Mouse (Mus musculus): Measurements from ENCODE around the gene Gprin1. TPM values are rescaled to one million over a fixed set of nuclear protein-coding genes. Genes with fewer than 3 reads are reported as not detected.
"Not testable (repeated sequence)": the region's sequence is repeated elsewhere in the genome, so short reads cannot be mapped to it uniquely, and the experiment has no call there.

Gprin1 gene
- total RNA-seq (2021) = 1 to 10 TPM; 3.4 to 4.8 TPM
- long read RNA-seq, experiment 1, partial matches to known transcripts = 0 of 2 reads
- long read RNA-seq, experiment 1, other reads (novel, unspliced or antisense) = 2 of 2 reads
- long read RNA-seq, experiment 2, full-length matches to known transcripts = 3 of 6 reads
- long read RNA-seq, experiment 2, partial matches to known transcripts = 0 of 6 reads
- long read RNA-seq, experiment 2, other reads (novel, unspliced or antisense) = 3 of 6 reads

DNA sequence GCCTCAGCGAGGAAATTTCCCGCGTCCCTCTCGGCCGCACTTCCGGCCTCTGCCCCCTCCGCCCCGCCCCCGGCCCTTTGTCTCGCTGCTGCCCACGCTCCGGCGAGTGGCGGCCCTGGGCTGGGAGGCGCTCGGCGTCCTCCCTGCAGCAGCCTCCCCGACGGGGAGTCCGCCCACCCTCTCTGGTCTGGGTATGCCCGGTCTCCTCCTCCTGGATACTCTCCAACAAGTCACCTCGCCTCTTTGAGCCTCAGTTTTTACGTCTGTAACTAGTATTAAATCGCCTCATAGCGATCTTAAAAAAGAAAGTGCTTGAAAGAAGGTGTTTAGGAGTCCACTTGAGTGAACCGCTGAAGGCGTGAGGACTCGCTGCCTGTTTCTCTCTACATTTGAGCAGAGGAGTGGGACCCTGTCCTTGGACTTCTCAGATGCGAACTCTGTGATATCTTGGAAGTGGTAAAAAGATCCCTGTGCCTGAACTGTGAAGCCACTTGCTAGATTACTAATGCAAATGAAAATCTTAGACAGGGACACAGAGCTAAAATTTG lies at the start of gene Gprin1:
TSS of gene Gprin1 (minus strand) at position 11 of the 548 bp plus-strand sequence.
- no peak for DNase-seq

- no peak for DNase-seq
These were observed 49.1 kb upstream of the Gprin1 start for GRCm38 (mm10) chr13:54798740-54799139.

DNA sequence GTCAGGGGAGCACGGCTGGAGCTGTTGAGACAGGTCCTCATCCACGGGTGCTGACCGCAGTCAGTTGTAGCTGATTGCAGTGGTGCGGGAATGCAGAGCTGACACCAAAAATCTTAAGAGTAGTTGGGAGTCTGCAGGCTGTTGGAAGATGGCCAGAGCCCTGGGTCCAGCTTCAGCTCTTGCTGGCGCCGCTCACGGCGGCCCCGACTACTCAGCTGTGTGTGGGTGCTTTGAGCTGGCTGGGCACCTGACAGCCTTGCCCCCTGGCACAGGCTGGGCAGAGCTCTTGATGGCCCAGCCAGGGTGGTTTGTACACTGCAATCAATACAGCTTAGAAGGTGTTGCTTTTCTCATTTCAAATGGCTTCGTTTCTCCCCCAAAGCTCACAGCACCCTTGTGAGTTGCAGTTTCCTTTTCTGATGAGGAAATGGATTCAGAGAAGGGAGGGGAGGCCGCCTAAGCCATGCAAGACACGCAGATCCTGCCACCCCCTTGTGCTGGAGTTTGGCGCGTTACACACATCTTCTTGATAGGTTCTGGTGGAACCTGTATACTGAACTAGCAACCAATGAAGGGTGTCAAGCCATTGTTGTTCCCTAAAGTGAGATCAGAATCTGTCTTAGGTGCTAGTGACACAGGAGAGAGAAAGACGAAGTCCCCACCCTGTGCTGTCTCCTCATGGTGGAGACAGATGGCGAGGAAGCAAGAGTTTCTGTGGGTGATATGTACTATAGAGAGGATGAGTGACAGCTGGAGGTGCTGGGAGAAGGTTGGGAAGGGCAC lies 48.4 kb upstream of the Gprin1 start:
- DNase-seq = no peak

DNA sequence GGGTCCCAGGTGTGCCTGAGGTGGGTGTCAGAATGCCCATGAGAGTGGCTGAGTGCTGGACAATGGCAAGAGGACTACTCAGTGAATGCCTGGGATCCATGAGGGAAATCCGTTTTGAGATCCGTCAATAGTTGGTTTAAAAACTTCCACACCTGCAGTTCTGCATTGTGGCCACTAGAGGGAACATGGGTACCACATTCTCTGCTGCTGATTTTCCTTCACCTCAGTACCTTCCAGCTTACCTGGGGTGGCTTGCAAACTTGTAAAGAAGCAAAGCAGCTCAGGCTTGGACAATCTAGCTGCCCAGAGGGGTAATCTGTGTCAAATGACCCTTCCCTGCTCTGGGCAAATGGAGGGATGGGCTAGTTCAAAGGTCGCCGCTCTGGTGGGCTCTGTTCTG lies 47.7 kb upstream of the Gprin1 start:
- peak; percentile 41 for DNase-seq

DNA sequence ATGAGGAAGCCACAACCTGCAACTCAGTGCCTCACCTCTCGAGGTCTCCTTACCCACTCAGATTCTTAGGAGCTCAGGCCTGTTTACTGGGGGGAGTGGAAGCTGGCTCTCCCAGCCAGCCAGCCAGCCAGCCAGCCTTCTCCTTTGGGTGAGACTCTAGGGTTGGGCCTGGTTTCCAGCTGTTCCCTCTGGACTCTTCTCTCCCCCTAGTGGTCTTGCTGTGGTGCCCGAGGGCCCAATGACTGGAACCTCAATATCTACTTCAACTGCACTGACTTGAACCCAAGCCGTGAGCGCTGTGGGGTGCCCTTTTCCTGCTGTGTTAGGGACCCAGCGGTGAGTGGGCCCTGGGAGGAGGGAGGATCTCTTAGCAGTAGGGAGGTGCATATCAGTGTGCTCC lies 45.2 kb upstream of the Gprin1 start:
- DNase-seq = no peak

DNA sequence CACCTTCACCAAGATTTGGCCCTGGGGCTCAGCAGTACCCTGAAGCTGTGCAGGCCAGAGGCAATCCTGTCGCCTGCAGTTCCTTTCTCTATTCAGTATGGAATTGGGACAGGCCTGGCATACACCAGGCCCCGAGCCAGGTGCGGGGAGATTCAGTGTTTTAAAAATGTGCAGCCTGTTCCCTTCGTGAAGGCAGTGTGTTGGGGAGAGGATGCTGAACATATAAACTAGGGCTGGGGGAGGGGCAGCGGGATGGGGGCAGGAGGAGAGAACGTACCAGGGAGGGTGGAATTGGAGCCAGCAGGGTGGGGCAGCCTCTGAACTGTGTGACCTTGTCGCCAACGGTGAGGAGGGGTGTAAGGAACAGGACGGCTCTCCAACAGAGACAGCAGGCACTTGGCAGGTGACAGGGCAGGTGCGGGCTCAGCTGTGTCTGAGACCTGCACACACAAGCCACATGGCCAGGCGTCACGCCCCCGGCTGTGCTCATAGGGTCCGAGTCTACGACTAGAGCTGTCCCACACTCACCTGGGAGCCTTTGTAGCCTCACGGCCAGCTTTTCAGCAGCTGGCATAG lies 44.4 kb upstream of the Gprin1 start:
- no peak for DNase-seq

DNA sequence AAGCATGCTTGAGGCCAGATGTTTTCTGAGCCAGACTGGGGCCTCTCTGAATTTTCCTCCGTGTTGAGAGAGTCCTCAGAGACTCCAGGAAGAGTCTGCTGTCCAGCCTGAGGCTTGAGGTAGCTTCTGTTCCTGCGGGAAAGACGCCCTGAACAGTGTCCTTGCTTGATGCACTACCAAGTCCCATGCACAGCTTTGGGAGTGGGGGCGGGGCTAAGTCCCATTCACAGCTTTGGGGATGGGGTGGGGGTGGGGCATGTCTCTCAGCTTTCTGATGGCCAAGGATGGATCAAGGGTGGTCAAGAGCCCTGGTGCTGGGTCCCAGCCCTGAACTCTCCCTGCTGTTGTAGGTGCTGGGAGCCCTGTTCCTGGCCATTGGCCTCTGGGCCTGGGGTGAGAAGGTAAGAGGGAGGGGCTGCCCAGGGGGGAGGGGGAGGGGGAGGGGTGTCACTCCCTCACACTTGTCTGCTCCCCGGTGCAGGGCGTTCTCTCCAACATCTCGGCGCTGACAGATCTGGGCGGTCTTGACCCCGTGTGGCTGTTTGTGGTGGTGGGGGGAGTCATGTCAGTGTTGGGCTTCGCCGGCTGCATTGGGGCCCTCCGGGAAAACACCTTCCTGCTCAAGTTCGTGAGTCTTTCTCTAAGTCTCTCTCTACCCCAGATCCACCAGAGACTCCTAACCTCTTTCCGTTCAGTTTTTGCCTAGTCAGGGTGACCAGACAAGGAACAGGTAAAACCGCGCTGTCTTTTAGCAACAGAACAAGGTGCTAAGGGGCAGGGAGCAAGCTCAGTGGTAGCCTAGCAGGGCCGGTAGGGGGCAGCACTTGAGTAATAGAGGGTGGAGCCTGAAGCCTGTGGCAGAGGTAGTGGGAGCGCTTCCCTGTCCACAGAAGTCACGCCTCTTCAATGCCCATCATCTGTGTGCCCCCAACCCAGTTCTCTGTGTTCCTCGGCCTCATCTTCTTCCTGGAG lies 42.9 kb upstream of the Gprin1 start:
- peak; percentile 35 for DNase-seq

DNA sequence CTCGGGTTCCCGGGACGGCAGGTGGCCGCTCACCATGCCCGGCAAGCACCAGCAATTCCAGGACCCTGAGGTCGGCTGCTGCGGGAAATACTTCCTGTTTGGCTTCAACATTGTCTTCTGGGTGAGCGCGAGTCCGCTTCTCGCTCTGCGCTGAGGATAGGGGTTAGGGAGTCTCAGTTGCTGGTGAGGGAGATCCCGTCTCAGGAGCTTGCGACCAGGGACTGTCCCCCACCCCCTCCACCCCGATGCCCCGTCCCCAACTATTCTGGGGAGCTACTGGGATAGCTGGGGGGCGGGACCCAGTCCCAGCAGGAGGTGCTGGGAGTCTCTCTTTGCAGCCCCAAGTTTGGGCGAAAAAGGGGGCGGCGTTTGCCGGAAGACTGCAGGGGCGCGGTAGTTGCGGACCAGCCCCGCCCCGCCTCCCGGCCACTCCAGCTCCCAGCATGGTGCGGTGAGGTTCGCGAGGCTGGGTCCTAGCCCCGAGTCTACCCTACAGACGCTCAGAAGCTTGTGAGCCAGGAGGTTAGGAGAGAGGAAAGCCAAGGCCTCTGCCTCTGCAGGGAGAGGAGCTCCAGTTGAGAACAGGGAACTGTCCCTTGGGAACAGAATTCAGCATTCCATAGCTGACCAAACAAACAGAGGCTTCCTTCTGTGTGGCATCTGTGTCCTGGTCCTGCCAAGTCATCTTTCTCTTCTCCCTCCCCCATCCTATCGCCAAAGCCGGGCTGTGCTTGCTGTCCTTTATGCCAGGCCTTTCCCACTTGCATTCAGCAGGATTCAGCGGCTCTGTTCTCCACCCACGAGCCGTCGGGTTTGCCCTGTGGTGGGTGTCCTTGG lies 40.1 kb upstream of the Gprin1 start:
- DNase-seq = peak; percentile 67

- peak; percentile 98 for DNase-seq
These were observed 39.3 kb upstream of the Gprin1 start, which contains the start of gene Tspan17 for GRCm38 (mm10) chr13:54788740-54789560. Tspan17 (plus strand) TSS chr13:54789377.

DNA sequence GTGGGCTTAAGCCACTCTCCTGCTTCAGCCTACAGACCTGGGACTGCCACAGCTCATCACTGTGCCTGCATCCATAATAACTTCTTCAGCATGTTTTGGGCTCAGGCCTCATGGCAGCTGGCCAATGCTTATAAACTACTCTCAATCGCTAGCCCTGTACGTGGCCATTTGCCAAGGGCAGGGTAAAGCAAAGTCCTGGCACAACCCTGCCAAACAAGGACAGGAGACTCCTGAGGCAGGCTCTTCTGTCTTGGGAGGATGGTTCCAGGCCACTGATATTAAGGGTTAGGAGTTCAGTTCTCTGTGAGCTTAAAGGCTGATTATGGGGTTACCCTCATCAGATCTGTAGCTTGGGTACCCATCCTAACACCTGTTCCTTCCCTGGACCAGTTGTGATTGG lies 37.9 kb upstream of the Gprin1 start:
- DNase-seq = not testable (repeated sequence)

- DNase-seq = no peak
These were observed 34.0 kb upstream of the Gprin1 start, which contains the start of gene Eif4e1b for GRCm38 (mm10) chr13:54783698-54784097. Eif4e1b (plus strand) TSS chr13:54783998.

- DNase-seq = no peak
These were observed 33.6 kb upstream of the Gprin1 start for GRCm38 (mm10) chr13:54783235-54783634.

GRCm38 (mm10) chr13:54781086-54781485 lies 31.4 kb upstream of the Gprin1 start:
- DNase-seq = no peak

DNA sequence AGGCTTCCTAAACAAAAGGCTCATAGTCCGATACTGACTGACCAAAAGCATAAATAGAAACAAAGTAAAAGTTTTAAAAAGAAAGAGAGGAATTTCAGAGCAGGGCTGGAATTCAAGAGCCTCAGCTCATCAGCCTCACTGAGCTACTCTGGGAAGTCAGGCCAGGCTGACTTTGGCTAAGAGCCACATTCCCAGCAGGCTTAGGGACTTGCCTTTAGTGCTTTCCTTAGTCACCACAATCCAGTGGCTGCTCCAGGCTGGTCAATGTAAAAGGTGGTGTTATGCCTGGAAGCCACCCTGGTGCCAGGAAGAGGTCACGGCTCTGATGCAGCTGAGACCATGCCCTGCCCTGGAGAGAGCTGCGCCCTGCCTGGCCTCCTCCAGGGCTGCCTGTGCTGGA lies 30.9 kb upstream of the Gprin1 start:
- DNase-seq = peak; percentile 64

DNA sequence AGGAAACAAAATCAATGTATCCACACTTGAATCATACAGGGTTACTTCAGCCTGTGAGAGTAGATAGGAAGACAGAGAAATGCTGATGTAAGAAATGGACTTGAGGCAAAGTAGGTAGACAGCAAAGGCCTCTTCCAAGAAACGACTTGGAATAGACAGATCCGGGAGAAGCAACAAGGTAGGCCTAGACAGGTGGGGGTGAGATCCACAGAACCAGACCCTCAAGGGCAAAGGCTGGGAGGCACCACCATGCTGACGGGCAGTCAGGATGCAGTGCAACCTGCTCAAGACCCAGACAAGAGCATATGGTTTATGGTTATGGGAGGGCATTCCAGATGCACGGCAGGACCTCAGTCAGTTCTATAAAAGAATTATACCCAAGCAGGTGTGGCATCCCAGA lies 17.3 kb upstream of the Gprin1 start:
- DNase-seq = no peak

- DNase-seq = peak; percentile 85
These were observed 16.6 kb upstream of the Gprin1 start, which contains the start of gene Sncb for GRCm38 (mm10) chr13:54766192-54766768. Sncb (minus strand) TSS chr13:54766595.

GRCm38 (mm10) chr13:54765281-54766191 lies 15.9 kb upstream of the Gprin1 start:
- DNase-seq = peak; percentile 6

GRCm38 (mm10) chr13:54760906-54761305 lies 11.2 kb upstream of the Gprin1 start:
- no peak for DNase-seq
